Mouse (Mus musculus) hematopoietic stem cell, adult 5-6 weeks (primary cell): ENCODE measurements at regions not wholly inside any gene's neighbourhood (a gene's known extent, or its start where the extent isn't known, plus 50 kb on each side); places are given as distances from the start of the nearest gene placed in this dataset.

ENCODE experiments used
- ATAC-seq, 2 experiments: fragments of 125-278 bp in 1 of 2; replicated peaks in 1 of 2; 2 replicates each; pipeline ENCODE4 v1.8.0; 2016 to 2017; ENCODE audit warnings: inconsistent platforms in 2 of 2, mild to moderate bottlenecking in 2 of 2, moderate number of reproducible peaks in 2 of 2, low read depth in 1 of 2, moderate TSS enrichment in 1 of 2; ENCODE audit not compliant: low FRiP score in 2 of 2, poor library complexity in 2 of 2, severe bottlenecking in 2 of 2, insufficient read depth in 1 of 2, low TSS enrichment in 1 of 2

DNA sequence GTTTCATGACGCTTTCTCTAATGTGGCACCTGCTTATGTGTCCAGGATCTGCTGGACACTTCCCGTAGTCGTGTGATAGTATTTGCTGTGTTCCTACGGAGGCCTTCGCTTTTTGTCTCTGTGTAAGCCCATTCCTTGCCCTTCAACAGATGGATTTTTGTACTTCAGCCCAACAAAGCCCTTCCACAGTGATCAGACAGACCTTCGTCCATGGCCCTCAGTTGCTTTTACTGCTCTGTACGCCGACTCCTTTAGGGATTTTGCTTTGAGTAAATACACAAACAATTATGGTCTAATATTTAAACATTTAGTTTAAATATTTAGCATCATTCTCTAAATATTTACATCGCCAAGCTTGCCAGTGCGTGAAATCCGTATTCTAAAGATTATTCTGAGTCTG lies 95.6 kb upstream of the Kit start:
- ATAC-seq: no peak

DNA sequence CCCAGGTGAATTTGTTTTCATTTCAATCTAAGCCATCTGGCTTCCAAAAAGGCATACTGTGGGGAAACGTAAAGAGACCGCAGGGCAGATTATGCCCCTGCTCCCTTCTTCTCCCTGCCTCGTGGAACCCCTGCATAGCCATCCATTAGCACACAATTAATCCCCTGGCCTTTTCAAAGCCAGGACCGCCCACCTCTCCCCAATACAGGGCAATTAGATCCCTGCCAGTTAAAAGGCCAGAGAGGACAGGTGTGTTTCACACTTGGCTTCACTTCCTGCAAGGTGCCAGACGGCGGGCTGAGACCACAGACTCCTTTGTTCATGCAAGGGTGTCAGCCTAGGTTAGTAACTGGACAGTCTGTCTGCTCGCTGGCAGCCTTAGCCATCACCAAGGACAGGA lies 93.1 kb upstream of the Kit start:
- no peak for ATAC-seq

DNA sequence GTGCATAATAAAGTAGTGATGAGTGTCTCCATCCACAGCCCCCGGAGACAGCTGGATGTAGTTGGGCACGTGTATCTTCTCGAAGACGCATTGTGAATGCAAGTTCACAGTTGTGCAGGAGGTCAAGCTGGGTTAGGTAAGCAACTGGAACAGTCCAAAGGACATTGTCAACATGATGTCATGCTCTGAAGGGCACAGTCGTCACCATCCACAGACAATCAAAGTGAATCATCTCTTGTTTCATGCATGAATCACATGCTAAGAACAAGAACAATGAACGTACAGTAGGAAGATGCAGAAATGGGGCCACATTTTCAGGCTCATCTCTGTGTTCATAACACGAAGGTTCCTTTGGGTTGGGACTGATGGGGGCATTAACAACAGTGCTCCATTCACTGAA lies 90.4 kb upstream of the Kit start:
- ATAC-seq: no peak

DNA sequence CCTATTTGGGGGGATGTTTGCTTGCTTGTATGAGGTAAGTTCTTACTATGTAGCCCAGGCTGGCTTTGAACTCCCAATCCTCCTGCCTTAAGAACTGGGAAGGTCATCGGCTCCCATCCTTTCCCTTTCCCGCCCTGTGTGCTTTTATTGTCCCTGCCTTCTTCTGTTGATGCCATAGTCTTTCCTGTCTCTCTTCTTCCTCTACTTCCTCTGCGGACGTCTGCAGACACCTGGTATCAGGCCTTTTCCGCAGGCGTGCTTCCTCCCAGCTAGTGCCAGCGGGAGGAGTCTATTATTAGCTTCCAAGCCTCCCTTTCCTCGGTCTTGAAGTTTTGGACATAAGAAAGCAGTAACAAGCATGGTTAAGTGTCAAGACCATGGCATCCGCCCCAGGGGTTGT lies 83.9 kb upstream of the Kit start:
- ATAC-seq: no peak

DNA sequence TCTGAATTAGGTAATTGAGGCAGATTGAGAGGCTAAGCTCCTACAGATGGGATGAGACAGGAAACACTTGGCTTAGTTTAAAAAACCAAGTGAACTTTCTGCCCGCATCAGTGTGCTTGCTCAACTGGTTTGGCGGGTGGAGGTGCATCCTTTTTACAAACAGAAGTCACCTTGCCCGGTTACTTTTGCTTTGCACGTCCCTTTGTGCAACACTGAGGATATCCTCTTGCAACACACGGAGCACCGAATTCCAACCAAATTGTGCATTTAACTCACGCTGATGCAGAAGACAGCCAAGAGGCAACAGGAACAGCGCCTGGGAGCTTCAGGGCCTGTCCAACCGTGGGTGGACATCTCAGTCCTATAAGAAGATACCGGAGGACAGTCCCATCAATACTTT lies 80.6 kb upstream of the Kit start:
- ATAC-seq: no peak

DNA sequence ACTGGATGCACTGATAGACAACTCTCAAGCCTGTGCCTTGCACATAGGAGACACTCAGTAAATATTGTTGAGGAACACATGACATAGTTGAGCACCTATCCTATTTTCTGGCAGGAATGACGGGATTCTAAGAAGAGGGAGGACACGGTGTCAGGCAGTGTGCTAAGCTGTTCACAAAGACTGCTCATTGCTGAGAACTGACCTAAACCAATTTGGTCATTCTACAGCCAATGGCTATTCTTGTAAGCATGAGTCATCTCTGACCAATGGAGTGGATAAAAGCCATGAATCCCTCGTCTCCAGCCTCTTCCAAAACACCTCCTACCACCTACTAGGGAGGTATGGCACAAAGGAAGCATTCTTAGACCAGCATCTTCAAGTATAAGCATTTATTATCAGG lies 75.7 kb upstream of the Kit start:
- no peak for ATAC-seq

DNA sequence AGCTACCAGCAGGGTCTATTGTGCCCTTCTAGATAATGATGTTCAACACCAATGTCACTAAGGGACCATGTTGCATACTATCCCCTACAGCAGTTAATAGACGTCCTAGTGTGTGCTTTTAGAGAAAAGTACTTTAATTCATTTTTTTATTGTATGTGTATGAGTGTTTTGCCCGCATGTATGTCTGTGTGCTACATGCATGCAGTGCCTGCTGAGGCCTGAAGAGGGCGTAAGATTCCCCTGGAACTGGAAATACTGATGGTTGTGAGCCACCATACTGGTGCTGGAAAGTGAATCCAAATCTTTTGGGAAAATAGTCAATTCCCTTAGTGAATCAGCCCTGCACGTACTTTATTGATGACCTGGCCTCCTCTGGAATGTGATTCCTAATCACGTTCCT lies 75.0 kb upstream of the Kit start:
- no peak for ATAC-seq

DNA sequence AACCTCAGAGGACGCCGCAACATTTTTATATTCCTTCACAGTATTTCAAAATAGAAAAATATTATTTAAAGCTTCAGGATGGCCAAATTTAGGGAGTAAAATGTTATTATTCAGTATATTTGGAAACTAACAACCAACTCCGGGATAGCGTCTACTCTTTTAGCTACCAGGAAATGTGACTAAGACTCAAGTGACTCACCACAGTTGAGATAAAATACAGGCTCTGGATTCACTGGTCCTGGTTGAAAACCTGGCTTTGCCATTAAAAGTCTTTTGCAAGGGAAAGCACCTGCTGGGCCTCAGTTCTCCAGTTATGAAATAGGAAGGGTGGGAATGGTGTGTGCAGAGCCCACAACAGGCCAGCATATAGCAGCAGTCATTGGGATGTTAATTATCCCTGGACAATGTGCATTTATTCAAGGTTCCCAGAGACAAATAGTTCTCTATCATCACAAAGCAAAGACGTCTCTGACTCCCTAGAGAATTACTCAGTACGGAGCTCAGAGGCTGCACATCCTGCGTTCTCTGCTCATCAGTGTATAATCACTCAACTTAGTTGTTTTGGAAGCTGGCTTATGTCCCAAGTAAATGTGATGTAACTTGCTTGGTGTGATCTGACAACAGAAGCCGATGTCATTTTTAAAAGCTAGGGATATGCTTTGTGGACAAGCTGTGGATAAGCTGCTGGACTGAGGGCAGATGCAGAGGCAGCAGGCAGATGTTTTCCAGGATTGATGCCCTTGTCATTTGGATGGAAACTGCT lies 73.9 kb upstream of the Kit start:
- no peak for ATAC-seq

DNA sequence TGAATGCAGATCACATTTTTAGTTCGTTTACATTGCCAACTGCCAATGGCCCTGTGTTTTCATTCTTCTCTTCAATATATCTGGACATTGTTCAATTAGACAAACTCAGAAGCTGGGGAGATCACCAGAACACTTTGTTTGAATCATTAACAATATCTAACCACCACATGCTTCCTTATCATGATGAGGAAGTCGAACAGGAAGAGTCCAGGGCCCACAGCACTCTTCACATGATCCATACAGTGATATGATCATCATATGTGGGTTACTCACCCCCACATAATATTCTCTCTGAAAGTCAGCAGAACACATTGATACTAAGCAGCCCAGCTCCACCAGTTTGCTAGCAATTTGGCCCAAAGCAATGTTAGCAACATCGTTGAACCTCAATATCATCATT lies 71.0 kb upstream of the Kit start:
- no peak for ATAC-seq

DNA sequence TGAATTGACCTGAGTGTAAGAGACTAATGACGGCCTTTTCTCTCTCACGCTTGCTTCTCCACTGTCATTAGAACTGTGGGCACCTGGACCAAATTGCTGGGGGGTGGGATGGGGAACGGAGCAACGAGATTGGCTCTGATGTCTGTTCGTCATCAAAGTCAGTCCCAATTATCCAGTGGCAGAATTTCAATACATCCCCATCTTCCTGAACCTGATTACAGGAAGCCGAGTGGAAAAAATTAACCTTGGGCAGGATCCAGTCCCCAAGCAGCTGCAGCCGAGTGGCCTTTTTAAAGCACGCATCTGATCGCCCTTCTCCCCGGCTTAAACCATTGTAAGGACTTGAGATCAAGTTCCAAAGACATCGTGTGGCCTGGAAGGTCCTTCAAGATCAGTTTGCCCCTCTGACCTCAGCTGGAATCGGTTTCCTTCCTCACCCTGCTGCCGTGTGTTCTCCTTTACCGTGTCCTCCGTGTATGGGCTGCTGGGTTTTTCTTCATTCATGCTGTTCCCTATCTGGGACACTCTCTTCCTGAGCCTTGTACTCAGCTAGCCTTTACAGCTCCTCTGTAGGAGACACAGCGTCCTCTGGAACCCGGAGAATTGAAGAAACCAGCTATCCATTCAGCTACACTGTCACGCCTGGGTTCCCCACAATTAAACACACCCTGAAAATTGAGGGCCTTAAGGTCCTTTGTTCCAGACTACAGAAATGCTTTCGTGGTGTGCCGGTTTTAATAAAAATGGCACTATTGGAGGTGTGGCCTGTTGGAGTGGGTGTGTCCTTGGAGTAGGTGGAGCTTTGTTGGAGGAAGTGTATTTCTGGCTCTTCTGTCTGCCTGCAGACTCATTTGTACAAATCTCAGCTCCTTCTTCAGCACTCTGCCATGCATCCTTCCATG lies 61.9 kb upstream of the Kit start:
- no peak for ATAC-seq

DNA sequence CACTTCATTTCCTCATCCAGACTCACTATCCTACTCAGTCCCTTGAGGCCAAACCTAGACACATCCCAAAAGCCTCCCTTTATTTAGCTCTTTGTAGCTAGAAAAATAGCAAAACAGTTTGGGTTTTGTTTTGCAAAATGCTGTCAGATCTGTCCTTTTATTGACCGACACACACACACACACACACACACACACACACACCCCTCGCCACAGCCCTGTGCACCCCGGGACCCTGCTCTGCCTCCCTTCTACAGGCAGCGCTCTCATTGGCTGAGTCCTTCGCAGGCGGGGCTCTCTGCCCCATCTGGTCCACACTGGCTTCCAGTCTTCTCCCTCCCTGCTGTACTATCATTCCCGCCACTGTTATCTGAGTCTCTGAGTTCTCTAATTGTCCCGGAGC lies 56.5 kb upstream of the Kit start:
- no peak for ATAC-seq

DNA sequence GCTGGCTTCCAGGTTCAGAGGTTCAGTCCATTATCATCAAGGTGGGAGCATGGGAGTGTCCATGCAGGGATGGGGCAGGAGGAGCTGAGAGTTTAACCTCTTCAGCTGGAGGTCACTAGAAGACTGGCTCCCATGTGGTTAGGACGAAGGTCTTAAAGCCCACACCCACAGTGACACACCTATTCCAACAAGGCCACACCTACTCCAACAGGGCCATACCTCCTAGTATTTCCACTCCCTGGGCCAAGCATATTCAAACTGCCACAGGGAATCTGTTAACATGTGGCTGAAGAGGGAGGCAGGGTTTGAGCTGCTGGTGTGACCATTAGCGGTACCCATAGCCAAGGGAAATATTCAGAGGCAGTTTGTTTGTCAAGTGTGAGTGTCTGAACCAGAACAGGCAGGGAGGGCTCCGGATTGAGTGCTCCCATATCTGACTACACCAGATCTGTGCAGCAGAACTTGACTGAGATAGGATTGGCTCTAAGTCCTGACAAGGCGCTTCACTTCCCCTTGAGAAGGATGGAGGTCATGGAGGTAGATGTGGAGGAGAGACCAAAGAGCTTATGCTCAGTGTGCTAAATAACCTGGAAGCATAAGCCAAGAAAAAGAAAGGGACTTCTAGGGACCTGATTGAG lies 51.6 kb upstream of the Kit start:
- ATAC-seq: no peak
